Mouse (Mus musculus): ENCODE data around the gene Tmem239.

- TF ChIP-seq POLR2A (IDR thresholded peaks at IDR 0.05; ENCODE audit: borderline replicate concordance, extremely low read depth, low read depth, low read length), result no peak
- no peak for TF ChIP-seq CTCF (IDR thresholded peaks at IDR 0.05; ENCODE audit: insufficient read depth, low read length)
These were observed 1.9 kb downstream of the Tmem239 start for GRCm38 (mm10) chr2:130408194-130408593.
